ENCODE assay signal across 14 mouse cellular contexts in genomic region chr11:112103252-112103651, GRCm38 (mm10).
DNase-seq lines count a peak whose midpoint lies in the region; ATAC-seq and TF ChIP-seq lines count a peak whose summit lies in the region.
"Had no signal": no experiment of that assay in that cellular context is flagged by ENCODE, and none has a peak within 500 bp of the region (broad histone marks: within the 10 kb centered on the region; RNA-seq: fewer than 3 reads in every experiment).

No protein-coding gene starts in this region.

- intact Hi-C loops in left cerebral cortex, adult 2 months (cut with DNase I): loop anchor here (10.0 kb wide), 2 partner anchors 448 to 568 kb away; no protein-coding TSS in a partner anchor
- intact Hi-C loops in left cerebral cortex, postnatal 14 days (cut with DNase I): loop anchor here (10.0 kb wide), 1 partner anchor 448 kb away; no protein-coding TSS in a partner anchor

- peak; percentile 67; the same call in 1 of the 2 replicates for ATAC-seq in megakaryocyte, adult 5-6 weeks (ENCODE audit: poor library complexity, severe bottlenecking)
- ATAC-seq: inflammation-experienced regulatory T-cells, adult 6 months; midbrain, embryonic 13.5 days had no signal

- peak; percentile 44 for DNase-seq in embryo, embryonic 10.5 days (ENCODE audit: low spot score)
- no peak for DNase-seq in embryo, embryonic 11 days
- DNase-seq in left cerebral cortex, adult 2 months (ENCODE audit: extremely low spot score in 1 of 2, low spot score in 2 of 2): no peak
- no peak for DNase-seq in left cerebral cortex, postnatal 14 days (ENCODE audit: low spot score in 2 of 2)
- peak; percentile 4 for DNase-seq in Muller cell, postnatal 12 days (ENCODE audit: inconsistent ontology term)
- DNase-seq in layer of hippocampus, adult 11-12 months (ENCODE audit: low spot score): no peak
- DNase-seq in spleen, postnatal 14 days (ENCODE audit: low spot score in 2 of 2): no peak
- DNase-seq: adrenal gland, postnatal 25 days had no signal

- H3K27ac ChIP-seq in left cerebral cortex, adult 2 months: no peak overlapping the region
- H3K27ac ChIP-seq: forebrain, embryonic 10.5 days; heart, embryonic 10.5 days; liver, embryonic 15.5 days; midbrain, embryonic 13.5 days had no signal

- H3K4me3 ChIP-seq in left cerebral cortex, adult 2 months: no peak overlapping the region
- H3K4me3 ChIP-seq: forebrain, embryonic 10.5 days; heart, embryonic 10.5 days; liver, embryonic 15.5 days; midbrain, embryonic 13.5 days had no signal

- TF ChIP-seq CTCF in left cerebral cortex, adult 2 months (IDR thresholded peaks at IDR 0.05): peak; percentile 70

Comparison
In these comparisons a context has a peak if more than half of its experiments do, and no peak if none do; other contexts are left out.
1. DNase-seq: peak in embryo, embryonic 10.5 days (single experiment) and Muller cell, postnatal 12 days (single experiment); none in embryo, embryonic 11 days (single experiment), left cerebral cortex, adult 2 months (0 of 2), left cerebral cortex, postnatal 14 days (0 of 2), layer of hippocampus, adult 11-12 months (single experiment) and spleen, postnatal 14 days (0 of 2).